Mouse (Mus musculus) small intestine, adult 10 weeks (tissue): ENCODE measurements around the gene Olfr995. TPM values are rescaled to one million over a fixed set of nuclear protein-coding genes. Genes with fewer than 3 reads are reported as not detected.

ENCODE experiments used
- polyA plus RNA-seq: library from polyadenylated mRNA; stranded (reverse); fragments of 350-450 nt; fragmentation: Illumina TruSeq; extraction: RNeasy Lipid Tissue Mini Kit (QIAGEN cat#74804); gene quantifications from one replicate; pipeline ENCODE4 v1.2.3, GENCODE M21; 2014; ENCODE audit warnings: low replicate concordance

The Olfr995 gene
- not detected for polyA plus RNA-seq

GRCm38 (mm10) chr2:85443539-85443938, at the start of gene Olfr995:
Gene Olfr995, minus strand, starts transcription at chr2:85443639.

GRCm38 (mm10) chr2:85436351-85436750, 7.1 kb downstream of the Olfr995 start, which contains the start of gene Olfr994:
Gene Olfr994, minus strand, starts transcription at chr2:85436451.

GRCm38 (mm10) chr2:85414777-85415176, 28.7 kb downstream of the Olfr995 start, which contains the start of gene Olfr993:
Gene Olfr993, minus strand, starts transcription at chr2:85414877.

GRCm38 (mm10) chr2:85409369-85409768, 34.1 kb downstream of the Olfr995 start, which contains the start of gene Olfr992:
Gene Olfr992, minus strand, starts transcription at chr2:85409469.

Other genes with a start within 250 kb of the Olfr995 start
- 3.0 TPM for gene Lrrc55, start 246.4 kb downstream of the Olfr995 start, polyA plus RNA-seq
- gene Olfr987, start 104.3 kb downstream of the Olfr995 start, polyA plus RNA-seq: not detected
- not detected for gene Olfr988, start 80.4 kb downstream of the Olfr995 start, polyA plus RNA-seq
- not detected for gene Olfr992, start 34.2 kb downstream of the Olfr995 start, polyA plus RNA-seq
- not detected for gene Olfr993, start 28.8 kb downstream of the Olfr995 start, polyA plus RNA-seq
- not detected for gene Olfr994, start 7.2 kb downstream of the Olfr995 start, polyA plus RNA-seq
- 0.22 TPM for gene 4833423E24Rik, start 75.4 kb upstream of the Olfr995 start, polyA plus RNA-seq
- gene Olfr996, start 135.6 kb upstream of the Olfr995 start, polyA plus RNA-seq: not detected
- gene Olfr998, start 145.3 kb upstream of the Olfr995 start, polyA plus RNA-seq: not detected
- gene Olfr1000, start 168.3 kb upstream of the Olfr995 start, polyA plus RNA-seq: not detected
- not detected for gene Olfr1002, start 207.1 kb upstream of the Olfr995 start, polyA plus RNA-seq
- gene Olfr154, start 220.8 kb upstream of the Olfr995 start, polyA plus RNA-seq: not detected
- not detected for gene Olfr1006, start 235.1 kb upstream of the Olfr995 start, polyA plus RNA-seq
- not detected for gene Olfr1008, start 245.8 kb upstream of the Olfr995 start, polyA plus RNA-seq